Mouse (Mus musculus) limb, embryonic 13.5 days (tissue): ENCODE data around the gene Faf1. TPM values are rescaled to one million over a fixed set of nuclear protein-coding genes. Genes with fewer than 3 reads are reported as not detected.

Experiments used
- ATAC-seq: fragments of 200-750 bp; cut with Nextera tagmentation; 2 replicates; pipeline ENCODE4 v1.8.0; 2017; ENCODE audit warnings: low read depth, moderate number of reproducible peaks, moderate TSS enrichment; ENCODE audit not compliant: low FRiP score
- H3K27ac ChIP-seq: fragments of 300-500 bp; sonication (generic); 2 replicates; pipeline ENCODE4 v1.5.1; 2015; ENCODE audit warnings: inconsistent platforms, mild to moderate bottlenecking, moderate library complexity
- H3K27me3 ChIP-seq: fragments of 300-500 bp; sonication (generic); 2 replicates; pipeline ENCODE4 v1.6.1; 2015; ENCODE audit warnings: mild to moderate bottlenecking, inconsistent platforms
- H3K36me3 ChIP-seq: fragments of 300-500 bp; sonication (generic); 2 replicates; pipeline ENCODE4 v1.6.1; 2015; ENCODE audit warnings: inconsistent platforms, mild to moderate bottlenecking, moderate library complexity
- H3K4me1 ChIP-seq: fragments of 300-500 bp; sonication (generic); 2 replicates; pipeline ENCODE4 v1.6.1; 2015; ENCODE audit warnings: inconsistent platforms
- H3K4me2 ChIP-seq: fragments of 300-500 bp; sonication (generic); replicated peaks from 2 replicates; pipeline ENCODE4 v1.6.1; 2015; ENCODE audit warnings: inconsistent platforms, mild to moderate bottlenecking, moderate library complexity
- H3K4me3 ChIP-seq: fragments of 300-500 bp; sonication (generic); 2 replicates; pipeline ENCODE4 v1.5.1; 2015; ENCODE audit warnings: moderate library complexity, mild to moderate bottlenecking, inconsistent platforms
- H3K9ac ChIP-seq: fragments of 300-500 bp; sonication (generic); 2 replicates; pipeline ENCODE4 v1.6.1; 2015; ENCODE audit warnings: mild to moderate bottlenecking, inconsistent platforms
- H3K9me3 ChIP-seq: fragments of 300-500 bp; sonication (generic); 2 replicates; pipeline ENCODE4 v1.6.1; 2016; ENCODE audit warnings: inconsistent platforms
- WGBS: fragments of 180-500 bp; shearing (Covaris S2); methylation state at CpG from one replicate; pipeline ENCODE4 v1.1.7; 2015; 5-methylcytosine and 5-hydroxymethylcytosine counted together
- polyA plus RNA-seq: library from polyadenylated mRNA; unstranded; fragments of >200 nt; fragmentation: Nextera tagmentation; extraction: Ambion mirVana; gene quantifications from 2 replicates; pipeline ENCODE4 v1.2.1, GENCODE M21; 2015

The Faf1 gene
- polyA plus RNA-seq, 1 experiment from 2014 or later: 22.6 TPM

GRCm38 (mm10) chr4:109735754-109736153 lies 59.4 kb downstream of the Faf1 start:
- H3K9me3 ChIP-seq: no peaks in the 10 kb centered on the region
- H3K9ac ChIP-seq: no peak overlapping the region
- H3K27me3 ChIP-seq: no peaks in the 10 kb centered on the region
- H3K4me2 ChIP-seq: no peak overlapping the region
- no peak overlapping the region for H3K4me3 ChIP-seq
- ATAC-seq: no peak
- H3K4me1 ChIP-seq: no peaks in the 10 kb centered on the region
- WGBS: 62% methylated on average over 1 of the region's 1 CpGs
- H3K36me3 ChIP-seq: no peaks in the 10 kb centered on the region
- no peak overlapping the region for H3K27ac ChIP-seq

- WGBS: 72% methylated on average over 2 of the region's 2 CpGs
- Histone ChIP-seq H3K27ac (no peak overlapping the region), H3K36me3 (no peaks in the 10 kb centered on the region), H3K9ac (no peak overlapping the region), H3K4me2 (no peak overlapping the region), H3K27me3 (no peaks in the 10 kb centered on the region), H3K4me3 (no peak overlapping the region), H3K9me3 (no peaks in the 10 kb centered on the region), H3K4me1 (no peaks in the 10 kb centered on the region)
- no peak for ATAC-seq
Measured at GRCm38 (mm10) chr4:109743984-109744383, 67.6 kb downstream of the Faf1 start.

GRCm38 (mm10) chr4:109759031-109759430 lies 82.6 kb downstream of the Faf1 start:
- H3K4me1 ChIP-seq: 0 out of 2 replicates have a peak, but pooled peaks cover 11% of the 10 kb centered on the region
- 31% methylated on average over 2 of the region's 2 CpGs for WGBS
- H3K4me2 ChIP-seq: no peak overlapping the region
- H3K36me3 ChIP-seq: no peaks in the 10 kb centered on the region
- no peak for ATAC-seq
- H3K27me3 ChIP-seq: no peaks in the 10 kb centered on the region
- H3K9ac ChIP-seq: no peak overlapping the region
- H3K4me3 ChIP-seq: no peak overlapping the region
- H3K9me3 ChIP-seq: no peaks in the 10 kb centered on the region
- H3K27ac ChIP-seq: no peak overlapping the region

- Histone ChIP-seq H3K36me3 (no peaks in the 10 kb centered on the region), H3K9ac (no peak overlapping the region), H3K4me3 (no peak overlapping the region), H3K27ac (no peak overlapping the region), H3K4me2 (no peak overlapping the region), H3K27me3 (no peaks in the 10 kb centered on the region), H3K9me3 (no peaks in the 10 kb centered on the region), H3K4me1 (0 out of 2 replicates have a peak, but pooled peaks cover 5% of the 10 kb centered on the region)
- 63% methylated on average over 2 of the region's 2 CpGs for WGBS
- no peak for ATAC-seq
Measured at GRCm38 (mm10) chr4:109759901-109760300, 83.5 kb downstream of the Faf1 start.

- 55% methylated on average over 3 of the region's 3 CpGs for WGBS
- Histone ChIP-seq H3K27me3 (no peaks in the 10 kb centered on the region), H3K9ac (no peak overlapping the region), H3K9me3 (no peaks in the 10 kb centered on the region), H3K27ac (no peak overlapping the region), H3K4me2 (no peak overlapping the region), H3K4me3 (no peak overlapping the region), H3K4me1 (0 out of 2 replicates have a peak, but pooled peaks cover 5% of the 10 kb centered on the region), H3K36me3 (no peaks in the 10 kb centered on the region)
- no peak for ATAC-seq
Measured at GRCm38 (mm10) chr4:109760501-109760900, 84.1 kb downstream of the Faf1 start.

- no peak overlapping the region for H3K4me3 ChIP-seq
- no peaks in the 10 kb centered on the region for H3K36me3 ChIP-seq
- H3K9ac ChIP-seq: no peak overlapping the region
- ATAC-seq: no peak
- H3K9me3 ChIP-seq: no peaks in the 10 kb centered on the region
- no peaks in the 10 kb centered on the region for H3K27me3 ChIP-seq
- no peak overlapping the region for H3K27ac ChIP-seq
- 0 out of 2 replicates have a peak, but pooled peaks cover 5% of the 10 kb centered on the region for H3K4me1 ChIP-seq
- 32% methylated on average over 7 of the region's 7 CpGs for WGBS
- no peak overlapping the region for H3K4me2 ChIP-seq
Measured at GRCm38 (mm10) chr4:109762768-109763501, 86.5 kb downstream of the Faf1 start.

GRCm38 (mm10) chr4:109769071-109769470 lies 92.7 kb downstream of the Faf1 start:
- 78% methylated on average over 1 of the region's 1 CpGs for WGBS
- no peaks in the 10 kb centered on the region for H3K36me3 ChIP-seq
- no peak overlapping the region for H3K4me3 ChIP-seq
- no peak for ATAC-seq
- H3K27ac ChIP-seq: no peak overlapping the region
- H3K4me1 ChIP-seq: no peaks in the 10 kb centered on the region
- H3K9me3 ChIP-seq: no peaks in the 10 kb centered on the region
- no peaks in the 10 kb centered on the region for H3K27me3 ChIP-seq
- H3K9ac ChIP-seq: no peak overlapping the region
- H3K4me2 ChIP-seq: no peak overlapping the region

GRCm38 (mm10) chr4:109782577-109783114 lies 106.3 kb downstream of the Faf1 start:
- no peak overlapping the region for H3K27ac ChIP-seq
- no peak for ATAC-seq
- 44% methylated on average over 4 of the region's 4 CpGs for WGBS
- H3K9ac ChIP-seq: no peak overlapping the region
- H3K4me2 ChIP-seq: no peak overlapping the region
- peaks cover 3% of the 10 kb centered on the region; the same call in 1 of the 2 replicates for H3K4me1 ChIP-seq
- H3K27me3 ChIP-seq: no peaks in the 10 kb centered on the region
- no peak overlapping the region for H3K4me3 ChIP-seq
- H3K9me3 ChIP-seq: no peaks in the 10 kb centered on the region
- H3K36me3 ChIP-seq: no peaks in the 10 kb centered on the region; the same call in 1 of the 2 replicates

GRCm38 (mm10) chr4:109789347-109790001 lies 113.1 kb downstream of the Faf1 start:
- 39% methylated on average over 4 of the region's 4 CpGs for WGBS

GRCm38 (mm10) chr4:109792331-109792730 lies 115.9 kb downstream of the Faf1 start:
- Histone ChIP-seq H3K27ac (no peak overlapping the region), H3K36me3 (no peaks in the 10 kb centered on the region), H3K9ac (no peak overlapping the region), H3K4me3 (no peak overlapping the region), H3K27me3 (no peaks in the 10 kb centered on the region), H3K4me1 (no peaks in the 10 kb centered on the region), H3K4me2 (no peak overlapping the region), H3K9me3 (no peaks in the 10 kb centered on the region)
- no peak for ATAC-seq
- WGBS: 71% methylated on average over 2 of the region's 2 CpGs

More at GRCm38 (mm10) chr4:109789347-109790001, 113.1 kb downstream of the Faf1 start:
- Histone ChIP-seq H3K27ac (no peak overlapping the region), H3K4me2 (no peak overlapping the region), H3K9me3 (no peaks in the 10 kb centered on the region), H3K36me3 (no peaks in the 10 kb centered on the region; the same call in 1 of the 2 replicates), H3K4me1 (no peaks in the 10 kb centered on the region), H3K27me3 (no peaks in the 10 kb centered on the region), H3K9ac (no peak overlapping the region), H3K4me3 (no peak overlapping the region)
- ATAC-seq: no peak

GRCm38 (mm10) chr4:109793072-109793471 lies 116.7 kb downstream of the Faf1 start:
- no peak overlapping the region for H3K4me3 ChIP-seq
- H3K27ac ChIP-seq: no peak overlapping the region
- 91% methylated on average over 2 of the region's 2 CpGs for WGBS
- no peaks in the 10 kb centered on the region for H3K9me3 ChIP-seq
- no peak for ATAC-seq
- no peak overlapping the region for H3K4me2 ChIP-seq
- H3K36me3 ChIP-seq: no peaks in the 10 kb centered on the region
- no peak overlapping the region for H3K9ac ChIP-seq
- H3K27me3 ChIP-seq: no peaks in the 10 kb centered on the region
- H3K4me1 ChIP-seq: no peaks in the 10 kb centered on the region

- Histone ChIP-seq H3K4me2 (no peak overlapping the region), H3K9ac (no peak overlapping the region), H3K27me3 (no peaks in the 10 kb centered on the region), H3K4me3 (no peak overlapping the region), H3K4me1 (no peaks in the 10 kb centered on the region), H3K27ac (no peak overlapping the region), H3K36me3 (peaks cover 6% of the 10 kb centered on the region; the same call in 1 of the 2 replicates), H3K9me3 (no peaks in the 10 kb centered on the region)
- 51% methylated on average over 10 of the region's 10 CpGs for WGBS
- ATAC-seq: no peak
Measured at GRCm38 (mm10) chr4:109797511-109798182, 121.3 kb downstream of the Faf1 start.
